8 mouse cellular contexts compared by ENCODE assay signal in genomic region chr15:101327282-101327681, GRCm38 (mm10). TPM values are rescaled to one million over a fixed set of nuclear protein-coding genes. Genes with fewer than 3 reads are reported as not detected.
DNase-seq lines count a peak whose midpoint lies in the region; ATAC-seq and TF ChIP-seq lines count a peak whose summit lies in the region.

No protein-coding gene starts in this region.

- ATAC-seq in heart, embryonic 12.5 days (ENCODE audit: insufficient number of reproducible peaks, low FRiP score): no peak
- ATAC-seq in monocyte, adult 5-6 weeks (replicated peaks; ENCODE audit: insufficient number of reproducible peaks, low FRiP score, low TSS enrichment, poor library complexity, severe bottlenecking): peak; percentile 70
- ATAC-seq in stomach, embryonic 14.5 days (ENCODE audit: insufficient number of reproducible peaks, insufficient read depth, low FRiP score, low read depth): peak; percentile 82

- peak; percentile 97 for DNase-seq in heart, adult 11 months
- DNase-seq in cerebellum, adult 2 months: peak; percentile 67 to 76
- peak; percentile 92 for DNase-seq in gastrocnemius, adult 2 months
- DNase-seq in induced T-regulatory cell, adult 2 months (ENCODE audit: low read depth): peak; percentile 71
- DNase-seq in left cerebral cortex, postnatal 36 days (ENCODE audit: low spot score in 2 of 2): peak; percentile 83 to 84

- no peaks in the 10 kb centered on the region for H3K27me3 ChIP-seq in heart, embryonic 12.5 days (replicated peaks)
- no peaks in the 10 kb centered on the region for H3K27me3 ChIP-seq in cerebellum, adult 2 months (ENCODE audit: control insufficient read depth, insufficient read depth, low read length)
- H3K27me3 ChIP-seq in stomach, embryonic 14.5 days (ENCODE audit: control insufficient read depth, insufficient read depth, low read length): no peaks in the 10 kb centered on the region

- H3K9ac ChIP-seq in heart, embryonic 12.5 days: no peak overlapping the region
- no peak overlapping the region for H3K9ac ChIP-seq in stomach, embryonic 14.5 days (replicated peaks; ENCODE audit: low read depth, low read length)

- no peaks in the 10 kb centered on the region for H3K36me3 ChIP-seq in heart, embryonic 12.5 days
- no peaks in the 10 kb centered on the region for H3K36me3 ChIP-seq in stomach, embryonic 14.5 days (ENCODE audit: control insufficient read depth, insufficient read depth, low read length)

- WGBS in heart, embryonic 12.5 days: 6% methylated on average over 6 of the region's 6 CpGs
- WGBS in cerebellum, adult 2 months: 2% methylated on average over 6 of the region's 6 CpGs
- WGBS in stomach, embryonic 14.5 days: 8% methylated on average over 6 of the region's 6 CpGs

- TF ChIP-seq POLR2A in cerebellum, adult 2 months (IDR thresholded peaks at IDR 0.05; ENCODE audit: borderline replicate concordance, insufficient read depth, low read length): no peak

- intact Hi-C loops in gastrocnemius, adult 2 months (cut with DNase I): loop anchor here (5.0 kb wide), 2 partner anchors 440 to 655 kb away; no protein-coding TSS in a partner anchor
- intact Hi-C loops in left cerebral cortex, postnatal 36 days (cut with DNase I): loop anchor here (2.0 kb wide), 1 partner anchor 658 kb away; no protein-coding TSS in a partner anchor

- no peak overlapping the region for H3K27ac ChIP-seq in heart, embryonic 12.5 days (ENCODE audit: poor library complexity, severe bottlenecking)
- H3K27ac ChIP-seq in cerebellum, adult 2 months (ENCODE audit: insufficient read depth, low read length): no peak overlapping the region
- peak overlapping the region; percentile 40; the same call in 1 of the 2 replicates for H3K27ac ChIP-seq in gastrocnemius, adult 2 months
- peak overlapping the region; percentile 67; the same call in 1 of the 2 replicates for H3K27ac ChIP-seq in stomach, embryonic 14.5 days (ENCODE audit: low read length)

- peak; percentile 82 for TF ChIP-seq CTCF in cerebellum, adult 2 months (IDR thresholded peaks at IDR 0.05; ENCODE audit: borderline replicate concordance, insufficient read depth, low read depth, low read length)
- peak; percentile 93 for TF ChIP-seq CTCF in gastrocnemius, adult 2 months (IDR thresholded peaks at IDR 0.05)

- no peak overlapping the region for H3K4me2 ChIP-seq in heart, embryonic 12.5 days
- H3K4me2 ChIP-seq in stomach, embryonic 14.5 days (replicated peaks; ENCODE audit: low read depth, low read length): no peak overlapping the region

- peaks cover 13% of the 10 kb centered on the region for H3K4me1 ChIP-seq in heart, embryonic 12.5 days (replicated peaks)
- peaks cover 7% of the 10 kb centered on the region; the same call in 1 of the 2 replicates for H3K4me1 ChIP-seq in cerebellum, adult 2 months (ENCODE audit: control insufficient read depth, insufficient read depth, low read length)
- H3K4me1 ChIP-seq in stomach, embryonic 14.5 days (ENCODE audit: control insufficient read depth, insufficient read depth, low read length): peaks cover 8% of the 10 kb centered on the region; the same call in 1 of the 2 replicates

- H3K4me3 ChIP-seq in heart, embryonic 12.5 days: no peak overlapping the region
- H3K4me3 ChIP-seq in cerebellum, adult 2 months (replicated peaks; ENCODE audit: insufficient read depth, low read depth, low read length): no peak overlapping the region
- no peak overlapping the region for H3K4me3 ChIP-seq in gastrocnemius, adult 2 months
- H3K4me3 ChIP-seq in stomach, embryonic 14.5 days (ENCODE audit: low read depth, low read length): no peak overlapping the region

- H3K9me3 ChIP-seq in heart, embryonic 12.5 days (replicated peaks): no peaks in the 10 kb centered on the region
- no peaks in the 10 kb centered on the region for H3K9me3 ChIP-seq in stomach, embryonic 14.5 days (ENCODE audit: control insufficient read depth, low read depth, low read length)

RNA-seq across cellular contexts. Expression of gene 6030408B16Rik, which starts 34.3 kb away (rescaled TPM):
- 0.73 and 0.83 TPM in 2 replicates for polyA plus RNA-seq in heart, embryonic 12.5 days (2016; fragmentation: Nextera tagmentation; extraction: Ambion mirVana)
- 0.15 and 0.27 TPM in 2 replicates for polyA plus RNA-seq in cerebellum, adult 2 months (2012; rRNA removed)
- total RNA-seq in gastrocnemius, adult 2 months (2021): under 1 TPM; 0.20 to 0.36 TPM
- under 1 TPM; 0.27 to 0.37 TPM for total RNA-seq in left cerebral cortex, postnatal 36 days (2021)
- 0.75 to 1.4 TPM in 2 of 3 replicates, not detected in the other for total RNA-seq in monocyte, adult 5-6 weeks (2017)
- 20.1 and 25.0 TPM in 2 replicates for polyA plus RNA-seq in stomach, embryonic 14.5 days (2014; fragmentation: Nextera tagmentation; extraction: Ambion mirVana)

RNA-seq across cellular contexts. Expression of gene Krt80, which starts 42.7 kb away (rescaled TPM):
- 7.0 and 7.5 TPM in 2 replicates for polyA plus RNA-seq in heart, embryonic 12.5 days (2016; fragmentation: Nextera tagmentation; extraction: Ambion mirVana)
- 0.05 and 0.30 TPM in 2 replicates for polyA plus RNA-seq in cerebellum, adult 2 months (2012; rRNA removed)
- 1 to 10 TPM; 1.6 to 2.5 TPM for total RNA-seq in gastrocnemius, adult 2 months (2021)
- 1 to 10 TPM; 3.4 to 6.1 TPM for total RNA-seq in left cerebral cortex, postnatal 36 days (2021)
- 124 to 181 TPM (median 163 TPM) in 3 replicates for total RNA-seq in monocyte, adult 5-6 weeks (2017)
- 2.4 and 4.0 TPM in 2 replicates for polyA plus RNA-seq in stomach, embryonic 14.5 days (2014; fragmentation: Nextera tagmentation; extraction: Ambion mirVana)

RNA-seq across cellular contexts. Expression of gene Atg101, which starts 43.2 kb away (rescaled TPM):
- 46.6 and 49.7 TPM in 2 replicates for polyA plus RNA-seq in heart, embryonic 12.5 days (2016; fragmentation: Nextera tagmentation; extraction: Ambion mirVana)
- 46.8 and 49.6 TPM in 2 replicates for polyA plus RNA-seq in cerebellum, adult 2 months (2012; rRNA removed)
- 10 to 100 TPM; 23.7 to 32.4 TPM for total RNA-seq in gastrocnemius, adult 2 months (2021)
- 10 to 100 TPM; 43.5 to 45.5 TPM for total RNA-seq in left cerebral cortex, postnatal 36 days (2021)
- total RNA-seq in monocyte, adult 5-6 weeks (2017): 52.9 to 72.0 TPM (median 58.7 TPM) in 3 replicates
- polyA plus RNA-seq in stomach, embryonic 14.5 days (2014; fragmentation: Nextera tagmentation; extraction: Ambion mirVana): 63.5 and 64.1 TPM in 2 replicates

Comparison
In these comparisons a context has a peak if more than half of its experiments do, and no peak if none do; other contexts are left out.
1. H3K27ac ChIP-seq: peak in gastrocnemius, adult 2 months (single experiment) and stomach, embryonic 14.5 days (single experiment); none in heart, embryonic 12.5 days (single experiment) and cerebellum, adult 2 months (single experiment).
2. RNA of gene Krt80, which starts 42.7 kb away (total RNA-seq): 124 to 181 TPM in monocyte, adult 5-6 weeks; 3.4 to 6.1 TPM in left cerebral cortex, postnatal 36 days and 1.6 to 2.5 TPM in gastrocnemius, adult 2 months; every median in the first group is over 10 times any median in the second.
3. Peak in every context shown above with its lines, with median percentiles within 50 percentile points of each other: DNase-seq.